Mouse (Mus musculus) adipose tissue, adult 10 weeks (tissue): ENCODE results near the gene Ppp1r14c. TPM values are rescaled to one million over a fixed set of nuclear protein-coding genes. Genes with fewer than 3 reads are reported as not detected.

Experiments used
- polyA plus RNA-seq: library from polyadenylated mRNA; stranded (reverse); fragments of 350-450 nt; fragmentation: Illumina TruSeq; extraction: RNeasy Lipid Tissue Mini Kit (QIAGEN cat#74804); gene quantifications from one replicate; pipeline ENCODE4 v1.2.3, GENCODE M21; 2014; ENCODE audit warnings: low read depth, low replicate concordance

Gene Ppp1r14c
- 0.78 TPM for polyA plus RNA-seq

DNA sequence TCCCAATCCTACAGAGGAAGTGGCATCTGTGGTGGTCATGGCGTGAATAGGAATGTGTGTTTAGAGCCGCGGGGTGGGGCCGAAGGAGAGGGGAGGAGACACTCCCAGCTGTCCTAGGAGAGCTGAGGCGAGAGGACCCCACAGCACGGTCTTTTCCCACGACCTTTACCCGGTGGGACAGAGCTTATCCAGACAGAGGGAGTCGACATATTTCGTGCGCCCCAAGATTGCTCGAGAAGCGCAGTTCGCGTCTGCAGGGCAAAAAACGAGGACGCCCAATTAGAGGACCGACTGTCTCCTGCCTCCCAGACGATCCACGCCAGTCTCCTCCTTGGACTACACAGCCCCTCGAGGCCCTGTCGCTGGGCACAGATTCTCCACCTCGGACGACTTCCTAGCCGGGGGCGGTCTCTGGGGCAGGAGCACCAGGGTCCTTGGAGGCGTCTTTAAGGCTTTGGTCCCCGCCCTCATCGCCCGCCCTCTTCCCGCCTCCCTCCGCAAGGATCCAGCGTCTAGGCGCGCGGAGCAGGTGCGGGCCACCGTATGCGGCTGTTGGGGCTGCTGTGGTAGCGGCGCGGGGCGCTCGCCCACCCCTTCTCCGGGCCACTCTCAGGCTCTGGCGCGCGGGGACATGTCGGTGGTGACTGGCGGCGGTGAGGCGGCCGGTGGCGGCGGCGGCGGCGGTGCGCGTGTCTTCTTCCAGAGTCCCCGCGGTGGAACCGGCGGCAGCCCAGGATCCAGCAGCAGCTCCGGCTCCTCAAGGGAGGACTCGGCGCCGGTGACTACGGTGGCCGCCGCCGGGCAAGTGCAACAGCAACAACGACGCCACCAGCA, at the start of gene Ppp1r14c:
TSS of gene Ppp1r14c (plus strand) at position 22 of the 834 bp plus-strand sequence.

Other genes with a start within 250 kb of the Ppp1r14c start
- gene H60c, start 98.3 kb upstream of the Ppp1r14c start, polyA plus RNA-seq: not detected
- 9.8 TPM for gene Iyd, start 174.2 kb downstream of the Ppp1r14c start, polyA plus RNA-seq